Mouse (Mus musculus): ENCODE measurements around the gene Thap3. TPM values are rescaled to one million over a fixed set of nuclear protein-coding genes. Genes with fewer than 3 reads are reported as not detected.
"Not testable (repeated sequence)": the region's sequence is repeated elsewhere in the genome, so short reads cannot be mapped to it uniquely, and the experiment has no call there.

The Thap3 gene
- polyA plus RNA-seq (2016; fragmentation: Nextera tagmentation; extraction: Ambion mirVana) = 34.9 and 35.7 TPM in 2 replicates

- Histone ChIP-seq H3K4me1 (peaks cover 55% of the 10 kb centered on the region), H3K36me3 (replicated peaks) (peaks cover 66% of the 10 kb centered on the region)
- 1% methylated on average over 54 of the region's 54 CpGs for WGBS
Observed at GRCm38 (mm10) chr4:151988342-151989109, at the start of gene Thap3. Thap3 (minus strand) TSS chr4:151988997.

GRCm38 (mm10) chr4:152038225-152038984 lies 49.6 kb upstream of the Thap3 start, which contains the start of gene Tas1r1:
Tas1r1 (minus strand) TSS chr4:152038568.
- Histone ChIP-seq H3K4me3 (peak within 1 kb of the TSS; percentile 100), H3K27me3 (ENCODE audit: poor library complexity, severe bottlenecking) (peaks cover 4% of the 10 kb centered on the region; the same call in 1 of the 2 replicates), H3K9me3 (no peaks in the 10 kb centered on the region), H3K27ac (peak within 1 kb of the TSS; percentile 90), H3K4me1 (peaks cover 32% of the 10 kb centered on the region), H3K36me3 (replicated peaks) (peaks cover 26% of the 10 kb centered on the region)
- no peak for DNase-seq (ENCODE audit: extremely low spot score, low spot score)
- WGBS = 49% methylated on average over 10 of the region's 10 CpGs

More at GRCm38 (mm10) chr4:151988342-151989109, at the start of gene Thap3:
- H3K27ac ChIP-seq = peak within 1 kb of the TSS; percentile 94
- DNase-seq (ENCODE audit: extremely low spot score, low spot score) = peak; percentile 76
- H3K27me3 ChIP-seq (ENCODE audit: poor library complexity, severe bottlenecking) = peaks cover under 1% of the 10 kb centered on the region; the same call in 1 of the 2 replicates
- peak within 1 kb of the TSS; percentile 91 for H3K4me3 ChIP-seq
- no peaks in the 10 kb centered on the region for H3K9me3 ChIP-seq

- H3K4me3 ChIP-seq; DNase-seq (ENCODE audit: extremely low spot score, low spot score); H3K9me3 ChIP-seq; H3K36me3 ChIP-seq (replicated peaks); H3K27ac ChIP-seq: not testable (repeated sequence)
- WGBS = 91% methylated on average over 6 of the region's 6 CpGs
- H3K4me1 ChIP-seq = peaks cover 44% of the 10 kb centered on the region
- H3K27me3 ChIP-seq (ENCODE audit: poor library complexity, severe bottlenecking) = peaks cover 22% of the 10 kb centered on the region
Observed at GRCm38 (mm10) chr4:152036464-152036863, 47.7 kb upstream of the Thap3 start.

- Histone ChIP-seq H3K36me3 (replicated peaks) (no peaks in the 10 kb centered on the region), H3K4me1 (peaks cover 42% of the 10 kb centered on the region), H3K4me3 (no peak overlapping the region), H3K27me3 (ENCODE audit: poor library complexity, severe bottlenecking) (peaks cover 24% of the 10 kb centered on the region), H3K9me3 (no peaks in the 10 kb centered on the region), H3K27ac (no peak overlapping the region)
- DNase-seq (ENCODE audit: extremely low spot score, low spot score) = no peak
- whole genome bisulfite sequencing = 91% methylated on average over 13 of the region's 13 CpGs
Observed at GRCm38 (mm10) chr4:152032922-152033321, 44.1 kb upstream of the Thap3 start.

GRCm38 (mm10) chr4:152029997-152030396 lies 41.2 kb upstream of the Thap3 start:
- WGBS = 77% methylated on average over 4 of the region's 4 CpGs
- no peak overlapping the region for H3K27ac ChIP-seq
- no peak for DNase-seq (ENCODE audit: extremely low spot score, low spot score)
- H3K9me3 ChIP-seq = no peaks in the 10 kb centered on the region
- H3K27me3 ChIP-seq (ENCODE audit: poor library complexity, severe bottlenecking) = peaks cover 24% of the 10 kb centered on the region
- no peak overlapping the region for H3K4me3 ChIP-seq
- peaks cover 13% of the 10 kb centered on the region for H3K36me3 ChIP-seq (replicated peaks)
- peaks cover 70% of the 10 kb centered on the region for H3K4me1 ChIP-seq

- no peak for DNase-seq (ENCODE audit: extremely low spot score, low spot score)
Observed at GRCm38 (mm10) chr4:152029087-152029486, 40.3 kb upstream of the Thap3 start.

GRCm38 (mm10) chr4:152028456-152028855 lies 39.7 kb upstream of the Thap3 start:
- DNase-seq (ENCODE audit: extremely low spot score, low spot score) = no peak
- Histone ChIP-seq H3K27ac (peak overlapping the region; percentile 91; the same call in 1 of the 2 replicates), H3K36me3 (replicated peaks) (peaks cover 29% of the 10 kb centered on the region), H3K9me3 (no peaks in the 10 kb centered on the region), H3K27me3 (ENCODE audit: poor library complexity, severe bottlenecking) (peaks cover 21% of the 10 kb centered on the region), H3K4me3 (peak overlapping the region; percentile 91), H3K4me1 (peaks cover 76% of the 10 kb centered on the region)
- 66% methylated on average over 15 of the region's 15 CpGs for WGBS

More at GRCm38 (mm10) chr4:152029087-152029486, 40.3 kb upstream of the Thap3 start:
- Histone ChIP-seq H3K4me1 (peaks cover 76% of the 10 kb centered on the region), H3K36me3 (replicated peaks) (peaks cover 22% of the 10 kb centered on the region), H3K27ac (no peak overlapping the region), H3K27me3 (ENCODE audit: poor library complexity, severe bottlenecking) (peaks cover 24% of the 10 kb centered on the region), H3K4me3 (no peak overlapping the region), H3K9me3 (no peaks in the 10 kb centered on the region)
- WGBS = 52% methylated on average over 5 of the region's 5 CpGs

- Histone ChIP-seq H3K27ac (peak within 1 kb of the TSS; percentile 91), H3K27me3 (ENCODE audit: poor library complexity, severe bottlenecking) (peaks cover 12% of the 10 kb centered on the region), H3K4me3 (peak within 1 kb of the TSS; percentile 91), H3K9me3 (no peaks in the 10 kb centered on the region), H3K36me3 (replicated peaks) (peaks cover 38% of the 10 kb centered on the region), H3K4me1 (peaks cover 74% of the 10 kb centered on the region)
- whole genome bisulfite sequencing = under 1% methylated on average over 35 of the region's 35 CpGs
- DNase-seq (ENCODE audit: extremely low spot score, low spot score) = peak; percentile 94
Observed at GRCm38 (mm10) chr4:152027524-152027923, 38.7 kb upstream of the Thap3 start, which contains the start of gene Zbtb48. Zbtb48 (minus strand) TSS chr4:152027671.

GRCm38 (mm10) chr4:152026751-152027508 lies 38.1 kb upstream of the Thap3 start:
- peak overlapping the region; percentile 91 for H3K27ac ChIP-seq
- WGBS = 3% methylated on average over 41 of the region's 41 CpGs

GRCm38 (mm10) chr4:152024525-152024924 lies 35.7 kb upstream of the Thap3 start:
- H3K4me3 ChIP-seq = no peak overlapping the region
- DNase-seq (ENCODE audit: extremely low spot score, low spot score) = no peak
- 93% methylated on average over 11 of the region's 11 CpGs for WGBS

More at GRCm38 (mm10) chr4:152026751-152027508, 38.1 kb upstream of the Thap3 start:
- peak; percentile 34 for DNase-seq (ENCODE audit: extremely low spot score, low spot score)
- peaks cover 6% of the 10 kb centered on the region for H3K27me3 ChIP-seq (ENCODE audit: poor library complexity, severe bottlenecking)
- peaks cover 44% of the 10 kb centered on the region for H3K36me3 ChIP-seq (replicated peaks)
- H3K4me1 ChIP-seq = peaks cover 68% of the 10 kb centered on the region
- H3K4me3 ChIP-seq = peak overlapping the region; percentile 91
- H3K9me3 ChIP-seq = no peaks in the 10 kb centered on the region

GRCm38 (mm10) chr4:152022506-152022905 lies 33.7 kb upstream of the Thap3 start:
- Histone ChIP-seq H3K36me3 (replicated peaks) (peaks cover 88% of the 10 kb centered on the region), H3K9me3 (no peaks in the 10 kb centered on the region), H3K4me3 (no peak overlapping the region)

More at GRCm38 (mm10) chr4:152024525-152024924, 35.7 kb upstream of the Thap3 start:
- Histone ChIP-seq H3K4me1 (peaks cover 47% of the 10 kb centered on the region), H3K27ac (no peak overlapping the region), H3K36me3 (replicated peaks) (peaks cover 68% of the 10 kb centered on the region), H3K27me3 (ENCODE audit: poor library complexity, severe bottlenecking) (no peaks in the 10 kb centered on the region), H3K9me3 (no peaks in the 10 kb centered on the region)

GRCm38 (mm10) chr4:152021568-152022097 lies 32.8 kb upstream of the Thap3 start:
- H3K4me3 ChIP-seq = no peak overlapping the region
- 79% methylated on average over 12 of the region's 12 CpGs for WGBS
- H3K27me3 ChIP-seq (ENCODE audit: poor library complexity, severe bottlenecking) = no peaks in the 10 kb centered on the region
- no peaks in the 10 kb centered on the region for H3K9me3 ChIP-seq
- DNase-seq (ENCODE audit: extremely low spot score, low spot score) = no peak
- H3K27ac ChIP-seq = no peak overlapping the region
- H3K36me3 ChIP-seq (replicated peaks) = peaks cover 95% of the 10 kb centered on the region
- peaks cover 22% of the 10 kb centered on the region for H3K4me1 ChIP-seq

More at GRCm38 (mm10) chr4:152022506-152022905, 33.7 kb upstream of the Thap3 start:
- H3K27me3 ChIP-seq (ENCODE audit: poor library complexity, severe bottlenecking) = no peaks in the 10 kb centered on the region
- no peak for DNase-seq (ENCODE audit: extremely low spot score, low spot score)
- H3K4me1 ChIP-seq = peaks cover 30% of the 10 kb centered on the region
- WGBS = 91% methylated on average over 8 of the region's 8 CpGs
- no peak overlapping the region for H3K27ac ChIP-seq

All from forebrain, embryonic 10.5 days (tissue).